Mouse (Mus musculus) erythroblast, adult 5-6 weeks (primary cell): ENCODE results near the gene Ints3. TPM values are rescaled to one million over a fixed set of nuclear protein-coding genes. Genes with fewer than 3 reads are reported as not detected.

ENCODE experiments used
- ATAC-seq: replicated peaks from 2 replicates; pipeline ENCODE4 v1.8.0; 2016; ENCODE audit warnings: moderate number of reproducible peaks, mild to moderate bottlenecking, moderate TSS enrichment, inconsistent platforms; ENCODE audit not compliant: poor library complexity, low FRiP score, severe bottlenecking
- total RNA-seq, 2 experiments: library from RNA; stranded (forward) in 1 of 2; stranded (reverse) in 1 of 2; fragments of 150-400 nt in 1 of 2; fragments of 200-764, 138-1000 nt in 1 of 2; gene quantifications; 2 replicates each; pipeline versions ENCODE4 v1.2.3 to v1.2.4; 2015 to 2017; ENCODE audit warnings: low replicate concordance in 2 of 2

Ints3 gene
- total RNA-seq, 2 experiments from 2014 or later: 5.1 to 6.0 TPM

DNA sequence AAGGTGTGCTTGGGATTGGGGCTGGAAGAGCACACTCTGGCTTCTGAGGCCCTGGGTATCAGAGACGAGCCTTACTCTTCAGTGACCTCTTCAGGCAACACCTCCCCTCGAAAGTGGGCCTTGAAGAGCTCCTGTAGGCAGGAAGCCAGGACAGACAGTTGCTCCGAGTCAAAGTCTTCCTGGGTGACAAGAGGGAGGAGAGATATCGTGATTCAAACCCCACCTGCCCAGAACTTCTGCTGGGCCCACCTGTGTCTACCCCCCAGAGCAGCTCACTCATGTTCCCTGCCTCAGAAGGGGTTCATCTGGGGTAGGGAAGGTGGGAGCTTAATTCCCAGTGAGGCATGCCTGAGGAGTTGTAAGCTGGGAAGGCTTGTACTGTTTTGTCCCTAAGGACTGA is 32.4 kb downstream of the Ints3 start:
- ATAC-seq: no peak

DNA sequence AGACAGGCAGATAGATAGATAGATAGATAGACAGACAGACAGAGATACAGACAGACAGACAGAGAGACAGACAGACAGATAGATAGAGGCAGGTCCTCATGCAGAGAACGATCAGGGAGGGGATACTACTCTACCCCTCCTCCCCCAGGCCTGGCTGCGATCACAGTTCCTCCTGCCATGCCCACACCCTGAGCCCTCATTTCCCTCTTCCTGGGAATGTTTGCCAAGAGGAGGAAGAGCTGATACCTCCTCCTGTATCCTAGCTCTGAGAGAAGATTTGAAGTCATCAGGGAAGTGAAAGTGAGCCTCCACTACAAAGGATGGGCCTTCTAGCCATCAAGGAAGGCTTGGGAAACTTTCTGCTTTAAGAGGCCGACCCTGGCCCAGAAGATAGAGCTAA is 37.8 kb downstream of the Ints3 start:
- ATAC-seq: no peak

DNA sequence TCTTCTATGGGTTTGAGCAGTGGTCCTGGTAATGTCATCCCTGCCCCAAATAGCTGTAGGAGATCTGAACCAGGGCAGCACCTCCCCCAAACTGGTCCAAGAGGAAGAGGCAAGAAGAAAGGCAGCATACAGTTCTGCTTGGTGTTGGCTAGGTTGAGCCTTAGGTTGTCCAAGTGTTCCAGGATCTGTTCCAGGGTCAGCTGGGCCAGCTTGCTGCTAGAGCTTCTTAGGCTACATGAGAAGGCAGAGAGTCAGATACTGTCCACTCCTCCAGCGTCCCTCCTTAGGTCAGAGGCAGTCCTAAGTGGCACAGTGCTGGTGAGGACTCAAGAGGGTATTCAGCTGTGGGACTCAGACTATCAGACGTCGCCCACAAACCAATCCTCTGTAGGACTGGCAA is 40.8 kb downstream of the Ints3 start:
- no peak for ATAC-seq

DNA sequence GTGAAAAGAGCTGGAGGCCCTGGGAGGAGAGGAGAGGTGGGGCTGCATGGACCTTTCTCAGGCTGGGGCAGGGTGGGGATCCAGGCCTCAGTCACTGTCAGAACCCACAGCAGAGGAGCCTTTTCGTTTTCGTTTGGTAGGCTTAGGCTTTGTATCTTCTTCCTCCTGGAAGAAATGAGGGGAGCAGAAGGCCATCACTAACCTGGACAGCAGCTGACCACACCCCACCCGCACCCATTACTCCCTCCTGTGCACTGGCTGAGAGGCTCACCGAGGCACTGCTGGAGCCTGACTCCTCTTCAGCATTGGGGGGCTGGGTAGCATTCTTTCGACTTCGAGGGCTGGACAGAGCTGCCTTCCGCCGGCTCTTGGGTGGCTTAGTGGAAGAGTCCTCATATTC is 41.5 kb downstream of the Ints3 start:
- no peak for ATAC-seq

DNA sequence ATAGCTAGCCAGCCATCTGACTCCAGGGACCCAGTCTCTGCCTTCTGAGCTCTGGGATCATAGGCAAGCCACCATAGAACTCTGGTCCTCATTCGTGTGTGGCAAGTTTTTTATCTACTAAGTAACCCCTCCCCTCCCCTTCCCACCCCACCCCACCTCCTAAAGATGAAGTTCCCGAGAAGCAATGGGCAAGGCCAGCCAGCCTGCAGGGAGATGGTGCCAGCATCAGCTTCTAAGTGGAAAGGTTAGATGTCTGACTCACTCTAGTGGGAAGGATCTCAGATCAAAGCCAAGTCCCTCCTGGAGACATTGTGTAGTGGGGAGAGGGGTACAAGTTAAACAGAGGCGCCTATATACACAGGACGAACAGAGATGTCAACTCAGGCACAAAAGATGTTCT is 42.4 kb downstream of the Ints3 start:
- ATAC-seq: no peak

DNA sequence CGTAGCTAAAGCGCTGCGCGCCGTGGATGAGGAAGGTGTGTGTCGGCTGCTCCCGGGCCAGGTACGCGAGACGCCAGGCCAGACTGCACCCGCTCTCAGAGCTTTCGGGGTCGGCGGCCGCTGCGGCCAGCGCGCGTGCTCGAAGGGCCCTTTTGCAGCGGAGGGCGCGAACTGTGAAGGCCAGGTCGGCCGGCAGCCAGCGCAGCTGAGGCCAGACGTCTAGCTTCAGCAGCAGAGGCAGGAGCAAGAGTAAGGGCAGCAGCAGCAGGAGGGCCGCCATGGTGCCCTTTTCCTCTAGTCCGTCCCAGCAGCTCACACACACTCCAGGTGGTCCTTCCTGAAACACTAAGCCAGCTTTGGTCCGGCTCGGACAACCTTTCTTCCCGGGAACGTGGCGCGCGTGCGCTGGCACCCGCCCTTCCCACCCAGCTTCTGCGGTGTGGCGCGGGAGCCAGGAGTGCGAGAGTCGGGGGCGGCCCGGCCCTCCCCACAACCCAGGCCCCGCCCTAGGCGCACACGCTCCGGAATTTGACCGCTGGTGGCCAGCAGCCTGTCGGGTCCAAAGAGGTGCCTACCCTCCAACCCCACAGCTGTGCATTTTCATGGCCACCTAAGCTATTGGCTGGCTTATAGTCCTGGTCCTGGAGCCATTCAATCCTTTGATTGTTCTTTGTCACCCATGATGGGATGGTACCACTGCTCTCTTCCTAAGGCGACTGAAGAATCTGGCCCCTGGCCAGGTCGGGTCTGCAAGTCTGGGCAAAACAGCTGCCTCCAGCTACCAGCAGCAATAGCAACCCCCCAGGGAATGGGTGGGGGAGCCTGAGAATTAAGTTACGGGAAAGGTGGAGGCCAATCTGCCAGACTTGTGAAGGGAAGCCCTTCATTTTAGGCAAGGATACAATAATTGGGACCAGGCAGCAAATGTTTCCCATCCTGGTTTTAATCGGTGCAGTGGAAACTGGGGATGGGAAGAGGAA is 43.6 kb downstream of the Ints3 start, which contains the start of gene Slc27a3:
Gene Slc27a3 (minus strand): TSS at position 428 of the 980 bp plus-strand sequence.
- no peak for ATAC-seq

DNA sequence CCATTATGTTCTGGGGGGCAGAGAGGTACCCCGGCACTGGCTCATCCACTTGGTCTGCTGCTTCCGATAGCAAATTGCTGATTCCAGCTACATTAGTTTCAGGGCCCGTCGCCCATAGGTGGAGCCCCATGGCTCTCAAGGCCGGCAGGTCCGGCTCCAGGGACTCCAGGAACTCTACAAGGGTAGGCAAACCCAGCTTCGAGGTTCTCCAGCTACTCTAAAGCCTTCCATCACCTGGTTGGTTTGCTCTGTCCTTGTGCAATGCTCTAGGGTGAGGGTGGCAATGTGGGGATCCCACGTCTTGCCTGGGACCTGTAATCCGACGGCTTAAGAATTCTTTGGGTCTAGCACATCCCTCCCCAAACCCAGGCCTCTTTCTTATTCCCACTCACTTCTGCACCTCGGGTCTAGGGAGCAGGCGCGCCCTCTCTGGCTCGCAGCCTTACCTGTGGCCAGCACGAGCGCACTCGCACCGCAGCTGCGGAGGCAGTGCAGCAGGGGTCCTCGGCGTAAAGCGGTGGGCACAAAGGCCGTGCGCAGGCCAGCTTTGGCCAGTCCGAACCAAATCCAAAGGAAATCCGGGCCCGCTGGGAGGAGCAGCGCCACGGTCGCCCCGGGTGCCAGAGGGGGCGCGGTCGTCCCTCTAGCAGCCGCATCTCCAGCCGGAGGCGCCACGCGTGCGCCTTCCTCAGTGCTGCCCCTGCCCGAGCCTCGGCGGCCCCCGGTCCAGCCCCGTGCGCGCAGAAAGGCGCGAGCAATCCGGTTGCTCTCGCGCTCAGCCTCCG is 44.5 kb downstream of the Ints3 start:
- no peak for ATAC-seq

DNA sequence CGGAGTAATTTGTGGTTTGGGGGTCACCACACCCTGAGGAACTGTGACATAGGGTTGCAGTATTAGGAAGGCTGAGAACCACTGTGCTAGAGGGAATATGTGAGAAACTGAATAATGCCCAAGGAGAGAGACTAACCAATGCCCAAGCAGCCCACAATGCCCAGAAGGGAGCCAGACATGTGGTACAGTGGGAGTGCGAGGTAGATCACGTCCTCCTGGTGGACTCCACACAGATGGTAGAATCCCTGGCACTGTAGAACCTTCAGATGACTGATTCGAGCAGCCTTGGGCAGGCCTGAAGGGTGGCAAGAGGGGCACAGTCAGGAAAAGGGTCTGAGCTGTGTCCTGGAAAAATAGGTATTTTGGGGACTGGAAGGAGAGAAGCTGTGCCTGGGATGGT is 45.2 kb downstream of the Ints3 start:
- no peak for ATAC-seq

DNA sequence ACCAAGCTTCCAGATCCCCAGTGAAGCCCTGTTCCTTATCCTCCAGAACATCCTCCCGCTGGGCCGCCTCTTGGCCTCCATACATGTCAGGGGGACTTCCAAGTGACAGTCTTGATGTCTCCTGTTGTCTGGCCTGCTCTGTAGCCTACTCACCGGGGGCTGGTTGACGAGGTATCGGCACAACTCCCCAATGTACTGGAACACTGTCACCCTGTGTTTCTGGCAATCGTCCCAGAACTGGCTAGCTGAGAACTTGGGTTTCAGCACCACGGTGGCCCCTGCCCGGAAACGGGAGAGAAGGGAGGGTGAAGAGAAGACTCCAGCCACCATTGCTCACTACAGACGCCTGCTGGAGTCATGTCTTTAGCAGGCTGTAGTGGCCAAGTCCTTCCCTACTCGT is 45.9 kb downstream of the Ints3 start:
- ATAC-seq: no peak

DNA sequence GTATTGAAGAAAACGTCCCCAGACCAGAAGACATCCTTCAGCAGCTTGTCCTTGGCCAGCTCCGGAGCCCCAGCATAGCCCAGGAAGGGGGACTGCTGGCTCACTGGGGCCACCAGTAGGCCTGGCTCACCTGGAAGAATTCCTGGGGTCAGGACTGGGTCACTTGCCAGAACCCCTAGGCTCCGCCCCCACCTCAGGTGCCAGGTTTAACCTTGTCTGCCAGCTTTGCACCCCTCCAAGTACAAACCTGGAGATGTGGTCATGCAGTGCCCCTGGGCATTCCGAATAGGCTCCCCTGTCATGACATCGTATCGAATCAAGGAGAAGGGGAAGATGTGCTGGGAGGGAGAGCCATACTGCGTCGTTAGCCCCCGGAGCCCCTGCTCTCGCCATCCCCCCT is 46.6 kb downstream of the Ints3 start:
- ATAC-seq: 0 out of 2 replicates have a peak, but pooled peaks have one; percentile 10

DNA sequence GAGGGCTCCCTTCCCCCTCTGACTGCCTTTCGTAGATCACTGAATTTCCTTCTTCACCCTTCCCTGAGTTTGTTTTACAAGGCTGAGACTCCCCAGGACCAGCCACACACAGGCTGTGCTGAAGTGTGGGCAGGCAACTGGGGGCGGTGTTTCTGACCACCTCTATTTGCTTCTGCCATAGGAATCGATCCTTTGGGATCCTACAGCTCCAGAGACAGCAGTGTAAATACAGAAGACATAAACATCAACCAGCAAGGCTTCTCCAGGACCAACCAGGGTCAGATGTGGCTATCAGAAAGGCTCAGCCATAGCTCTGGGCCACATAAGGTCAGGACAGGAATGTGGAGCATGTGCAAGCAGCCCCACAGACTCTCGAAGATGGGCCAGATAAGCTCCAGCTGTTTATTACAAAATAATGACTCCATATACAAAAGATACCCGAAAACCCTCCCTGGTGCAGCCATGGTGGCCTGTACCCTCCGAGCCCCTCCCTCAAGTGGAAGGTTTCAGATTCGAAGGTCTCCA is 48.5 kb downstream of the Ints3 start:
- ATAC-seq: no peak

DNA sequence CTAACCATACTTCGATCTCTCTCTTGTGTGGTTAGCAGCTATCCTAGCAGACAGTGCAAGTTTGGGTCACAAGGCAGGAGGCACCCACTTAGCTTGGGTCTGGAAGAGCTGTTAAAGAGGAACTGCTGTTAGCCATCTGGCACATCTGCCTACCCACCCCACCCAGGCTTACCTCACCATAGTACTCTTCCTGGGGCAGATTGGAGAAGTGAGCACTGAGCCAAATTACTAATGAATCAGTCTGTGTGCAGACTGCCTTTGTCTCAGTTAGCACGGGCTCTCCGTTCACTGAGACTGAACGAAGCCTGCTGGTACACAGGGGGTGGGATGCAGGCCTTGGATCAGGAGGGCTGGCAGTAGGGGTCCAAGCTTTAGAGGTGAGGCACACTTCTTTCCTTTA is 49.7 kb downstream of the Ints3 start:
- no peak for ATAC-seq

DNA sequence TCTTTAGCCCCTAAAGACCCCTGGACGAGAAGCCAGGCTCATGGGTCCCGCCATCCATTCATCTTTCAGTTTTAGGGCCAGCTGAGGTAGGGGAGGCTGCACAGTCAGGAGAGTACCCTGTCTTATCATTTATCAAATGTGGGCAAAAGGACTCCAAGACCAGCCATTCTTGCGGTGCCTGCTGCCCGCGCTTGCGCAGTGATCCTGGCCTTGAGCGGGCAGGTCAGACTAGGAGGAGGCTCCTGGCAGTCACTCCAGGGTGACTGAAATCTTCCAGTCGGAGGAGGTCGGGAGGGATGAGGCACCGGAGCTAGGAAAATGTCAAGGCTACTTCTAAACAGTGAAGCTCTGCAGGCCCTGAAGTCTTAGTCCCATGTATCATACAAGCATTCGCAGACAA is 51.7 kb downstream of the Ints3 start:
- no peak for ATAC-seq

DNA sequence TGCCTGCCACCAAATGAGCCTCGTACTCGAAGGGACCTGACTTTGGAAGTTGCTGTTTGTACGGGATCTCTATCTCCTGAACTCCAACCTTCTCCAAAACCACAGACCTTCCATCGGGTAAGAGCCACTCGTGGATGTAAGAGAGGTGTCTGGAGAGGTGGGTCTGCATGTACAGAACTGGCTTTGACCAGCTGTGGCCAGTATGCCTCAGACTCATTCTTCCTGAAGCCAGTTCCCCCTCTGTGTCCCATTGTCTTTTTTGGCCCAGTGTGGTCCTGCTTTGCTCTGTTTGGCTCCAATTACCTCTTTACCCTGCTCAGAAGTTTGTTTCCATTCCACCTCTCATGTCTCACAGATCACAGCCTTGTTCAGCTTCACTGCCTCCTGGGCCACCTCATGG is 54.9 kb downstream of the Ints3 start:
- ATAC-seq: no peak

DNA sequence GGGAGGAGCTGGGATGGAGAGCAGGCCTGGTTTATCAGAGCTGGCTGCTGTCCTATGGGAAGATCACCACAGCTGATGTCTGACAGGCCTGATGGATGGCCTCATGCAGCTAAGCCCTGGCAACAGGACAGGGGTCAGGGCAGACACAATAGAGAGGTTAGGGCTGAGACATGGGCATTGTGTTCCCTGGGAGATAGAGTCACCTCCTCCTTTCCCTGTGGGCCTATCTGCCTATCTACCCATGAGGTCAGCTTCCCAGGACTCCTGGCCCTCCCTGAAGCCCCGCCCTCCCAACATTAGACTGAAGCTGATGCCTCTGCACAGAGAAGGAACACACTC is 57.2 kb downstream of the Ints3 start:
- no peak for ATAC-seq

DNA sequence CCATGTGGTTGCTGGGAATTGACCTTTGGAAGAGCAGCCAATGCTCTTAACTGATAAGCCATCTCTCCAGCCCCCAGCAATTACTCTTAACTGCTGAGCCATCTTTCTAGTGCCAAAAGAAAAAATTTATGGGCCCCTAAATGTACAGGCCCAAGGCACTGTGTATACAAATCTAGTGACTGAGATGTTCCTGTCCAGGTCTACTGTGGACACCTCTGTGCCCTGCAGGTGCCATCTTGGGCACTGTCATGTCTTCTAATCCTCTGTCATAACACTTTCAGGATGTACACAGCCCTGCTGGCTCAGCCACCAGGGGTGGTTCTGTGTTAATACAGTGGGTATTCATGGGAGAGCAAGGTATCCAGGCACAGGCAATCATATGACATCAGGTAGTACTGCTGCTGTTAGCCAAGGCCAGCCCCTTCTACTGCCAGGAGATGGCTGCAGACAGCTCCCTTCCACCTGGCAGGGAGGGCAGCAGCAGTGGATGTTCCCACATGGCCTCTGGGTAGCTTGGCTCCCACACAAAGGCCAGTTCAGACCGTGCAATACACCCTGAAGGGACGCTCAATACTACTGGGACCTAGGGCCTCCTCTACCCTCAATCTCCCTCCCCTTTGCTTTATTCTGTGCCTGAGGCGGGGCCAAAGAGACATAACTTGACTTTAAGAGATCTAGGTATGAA is 57.7 kb downstream of the Ints3 start:
- ATAC-seq: no peak

DNA sequence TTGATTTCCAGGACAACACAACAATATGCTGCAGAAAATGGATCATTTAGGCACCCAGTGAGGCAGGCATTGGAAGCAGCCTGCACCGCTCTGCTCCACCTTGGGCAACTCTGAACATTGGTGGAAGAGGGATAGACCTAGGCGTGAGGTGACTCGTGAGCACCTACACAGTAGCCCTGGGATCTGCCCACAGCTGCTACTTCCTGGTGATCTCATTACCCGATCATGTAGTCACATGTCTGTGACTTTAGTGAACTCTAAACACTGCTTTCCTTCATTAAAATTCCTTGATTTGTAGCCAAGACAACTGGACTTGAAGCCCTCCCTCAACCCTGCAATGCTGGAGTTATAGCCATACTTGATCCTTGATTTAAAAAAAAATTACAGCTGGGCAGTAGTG is 59.1 kb downstream of the Ints3 start:
- ATAC-seq: no peak

DNA sequence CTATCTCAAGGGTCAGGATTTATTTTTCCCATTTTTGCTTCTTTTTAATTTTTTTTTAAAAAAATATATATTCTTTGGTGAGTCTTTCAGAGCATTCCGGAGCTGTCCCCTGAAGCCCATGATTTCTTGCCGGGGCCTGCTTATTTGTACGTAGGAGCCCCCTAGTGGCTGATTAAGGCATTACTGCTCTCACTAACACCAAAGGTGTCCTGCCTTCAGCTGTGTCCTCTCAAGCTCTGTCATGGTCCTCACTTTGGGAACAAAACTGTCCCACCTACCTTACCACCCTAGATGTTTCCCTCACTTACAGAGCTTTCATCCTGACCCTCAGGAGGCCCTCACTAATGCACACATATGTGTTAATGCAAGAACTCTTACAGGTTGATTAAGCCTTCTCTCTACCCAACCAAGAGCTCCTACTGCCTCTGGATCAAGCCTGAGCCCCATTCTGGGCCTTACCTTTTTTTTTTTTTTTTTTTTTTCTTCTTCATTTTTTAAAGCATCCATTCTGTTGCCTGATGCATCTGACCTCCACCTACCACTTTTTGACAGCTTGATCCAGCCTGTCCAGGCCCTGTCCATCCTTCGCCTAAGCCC is 59.9 kb downstream of the Ints3 start:
- ATAC-seq: peak; percentile 79

DNA sequence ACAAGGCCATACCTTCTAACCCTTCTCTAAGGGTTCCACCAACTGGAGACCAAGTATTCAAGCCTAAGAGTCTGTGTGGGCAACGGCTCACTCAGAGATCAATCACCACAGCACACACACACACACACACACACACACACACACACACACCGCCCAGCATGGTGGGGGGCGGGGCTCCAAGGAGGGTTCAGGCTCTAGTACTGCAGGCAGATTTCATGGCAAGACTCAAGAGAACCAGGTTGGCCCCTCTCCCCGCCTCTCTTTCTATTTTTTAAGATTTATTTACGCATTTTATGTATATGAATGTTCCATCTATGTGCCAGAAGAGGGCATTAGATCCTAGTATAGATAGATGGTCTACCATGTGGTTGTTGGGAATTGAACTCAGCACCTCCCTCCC is 60.6 kb downstream of the Ints3 start:
- no peak for ATAC-seq

DNA sequence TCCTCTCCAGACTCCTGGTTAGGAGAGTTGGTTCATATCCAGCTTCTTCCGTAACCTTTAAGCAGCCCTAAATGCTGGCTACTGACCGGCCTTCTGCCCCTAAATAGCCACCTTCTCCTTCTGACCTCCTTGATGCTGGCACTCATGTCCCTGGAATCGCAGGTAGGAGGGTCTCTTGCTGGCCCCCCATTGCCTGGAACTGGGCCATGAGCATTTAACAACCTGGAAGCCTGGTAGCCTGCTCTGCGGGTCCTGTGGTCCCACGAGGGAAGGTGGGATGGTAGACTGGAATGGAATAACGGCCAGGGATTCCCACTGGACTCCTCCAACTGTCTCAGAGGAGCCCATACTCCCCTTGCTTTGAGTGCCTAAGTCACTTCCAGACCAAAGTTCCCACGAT is 61.6 kb downstream of the Ints3 start:
- ATAC-seq: no peak
